Mouse (Mus musculus) bone marrow macrophage, adult 2 months (primary cell): Measurements from ENCODE around the gene Hist1h3g.

Experiments
- CTCF ChIP-seq: IDR thresholded peaks from 2 replicates; pipeline ENCODE4 v1.5.1; 2012; ENCODE audit warnings: low read depth, mild to moderate bottlenecking, low read length, moderate library complexity
- POLR2A ChIP-seq: IDR thresholded peaks from 2 replicates; pipeline ENCODE4 v1.6.1; 2012; ENCODE audit warnings: mild to moderate bottlenecking, low read depth, low read length, borderline replicate concordance

DNA sequence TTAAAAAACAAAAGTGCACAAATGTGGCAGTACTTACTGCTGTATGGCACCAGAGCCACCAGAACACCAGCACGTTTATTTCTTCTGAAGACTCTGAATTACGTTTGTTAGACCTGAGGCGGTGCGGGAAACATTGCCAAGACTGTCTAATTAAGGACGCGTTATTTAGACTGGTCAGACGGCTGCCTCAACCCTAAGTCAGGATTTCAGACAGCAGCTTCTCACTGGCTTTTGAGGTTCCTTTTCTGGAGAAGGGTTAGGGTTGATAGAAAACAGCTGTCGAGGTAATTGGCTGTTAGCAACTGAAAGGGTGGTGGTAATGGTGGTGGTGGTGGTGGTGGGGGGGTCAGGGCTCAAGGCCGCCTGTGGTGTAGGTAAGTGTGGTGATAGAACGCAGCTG, 36.6 kb upstream of the Hist1h3g start:
- TF ChIP-seq CTCF = no peak
- no peak for TF ChIP-seq POLR2A
